Mouse (Mus musculus) lung, postnatal 0 days (tissue): ENCODE measurements around the gene Prdm11. TPM values are rescaled to one million over a fixed set of nuclear protein-coding genes. Genes with fewer than 3 reads are reported as not detected.

Experiments
- ATAC-seq: fragments of 200-750 bp; cut with Nextera tagmentation; 2 replicates; pipeline ENCODE4 v1.8.0; 2017; ENCODE audit warnings: moderate library complexity
- DNase-seq: peaks from one replicate; pipeline ENCODE4 v3.0.0-alpha.2; 2016; ENCODE audit warnings: low spot score
- H3K27ac ChIP-seq: fragments of 300-500 bp; sonication (generic); 2 replicates; pipeline ENCODE4 v1.5.1; 2014; ENCODE audit warnings: antibody characterized with exemption, mild to moderate bottlenecking, low read length, mixed read lengths
- H3K27me3 ChIP-seq: fragments of 300-500 bp; sonication (generic); replicated peaks from 2 replicates; pipeline ENCODE4 v1.6.1; 2014; ENCODE audit warnings: low read length, mixed read lengths; ENCODE audit not compliant: insufficient read depth
- H3K36me3 ChIP-seq: fragments of 300-500 bp; sonication (generic); 2 replicates; pipeline ENCODE4 v1.6.1; 2014; ENCODE audit warnings: low read length, mixed read lengths; ENCODE audit not compliant: insufficient read depth
- H3K4me1 ChIP-seq: fragments of 300-500 bp; sonication (generic); 2 replicates; pipeline ENCODE4 v1.6.1; 2014; ENCODE audit warnings: antibody characterized with exemption, low read depth, low read length, mixed read lengths; ENCODE audit not compliant: insufficient read depth
- H3K4me2 ChIP-seq: fragments of 300-500 bp; sonication (generic); replicated peaks from 2 replicates; pipeline ENCODE4 v1.6.1; 2014; ENCODE audit warnings: low read depth, mild to moderate bottlenecking, low read length, moderate library complexity, mixed read lengths
- H3K4me3 ChIP-seq: fragments of 300-500 bp; sonication (generic); 2 replicates; pipeline ENCODE4 v1.5.1; 2014; ENCODE audit warnings: low read depth, low read length
- H3K9ac ChIP-seq: fragments of 300-500 bp; sonication (generic); replicated peaks from 2 replicates; pipeline ENCODE4 v1.6.1; 2014; ENCODE audit warnings: low read depth, mild to moderate bottlenecking
- H3K9me3 ChIP-seq: fragments of 300-500 bp; sonication (generic); 2 replicates; pipeline ENCODE4 v1.6.1; 2016; ENCODE audit warnings: low read length, mixed read lengths
- CTCF ChIP-seq: IDR thresholded peaks from 2 replicates; pipeline ENCODE4 v1.5.1; 2016; ENCODE audit warnings: antibody characterized with exemption, mild to moderate bottlenecking
- EP300 ChIP-seq: IDR thresholded peaks from 2 replicates; pipeline ENCODE4 v1.6.1; 2016; ENCODE audit warnings: antibody characterized with exemption, mild to moderate bottlenecking, control low read depth
- WGBS: fragments of 180-500 bp; shearing (Covaris S2); extraction: QIAGEN DNeasy Blood & Tissue Kit; methylation state at CpG from one replicate; pipeline ENCODE4 v1.1.7; 2014; 5-methylcytosine and 5-hydroxymethylcytosine counted together
- polyA plus RNA-seq: library from polyadenylated mRNA; unstranded; fragments of >200 nt; fragmentation: Nextera tagmentation; extraction: Ambion mirVana; gene quantifications from 2 replicates; pipeline ENCODE4 v1.2.1, GENCODE M21; 2015

Gene Prdm11
- polyA plus RNA-seq, 1 experiment from 2014 or later: 3.7 TPM

DNA sequence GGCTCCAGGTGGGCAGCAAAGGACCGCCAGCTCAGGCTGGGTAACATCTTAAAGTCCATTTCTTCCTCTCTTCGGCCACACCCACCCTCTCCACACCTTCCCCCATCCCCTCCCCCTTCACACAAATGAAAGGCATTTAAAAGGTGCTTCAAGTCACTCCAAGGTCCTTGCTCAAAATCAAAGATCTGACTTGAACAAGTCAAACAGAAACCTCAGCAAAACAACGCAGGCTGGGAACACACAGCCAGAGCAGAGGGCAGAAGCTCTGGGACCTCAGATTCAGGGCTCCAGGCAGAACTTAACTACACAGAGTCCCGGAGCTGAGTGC is 78.2 kb downstream of the Prdm11 start:
- DNase-seq (peak; percentile 83), ATAC-seq (peak; percentile 69)
- H3K27me3 ChIP-seq: no peaks in the 10 kb centered on the region
- H3K9me3 ChIP-seq: no peaks in the 10 kb centered on the region
- peak overlapping the region; percentile 66 for H3K27ac ChIP-seq
- H3K36me3 ChIP-seq: peaks cover 9% of the 10 kb centered on the region; the same call in 1 of the 2 replicates
- peak; percentile 28; the same call in 1 of the 2 replicates for TF ChIP-seq EP300
- no peak for TF ChIP-seq CTCF
- H3K4me2 ChIP-seq: peak overlapping the region; percentile 6; the same call in 1 of the 2 replicates
- H3K4me3 ChIP-seq: no peak overlapping the region
- H3K4me1 ChIP-seq: no peaks in the 10 kb centered on the region
- H3K9ac ChIP-seq: no peak overlapping the region
- WGBS: 33% methylated on average over 4 of the region's 4 CpGs

DNA sequence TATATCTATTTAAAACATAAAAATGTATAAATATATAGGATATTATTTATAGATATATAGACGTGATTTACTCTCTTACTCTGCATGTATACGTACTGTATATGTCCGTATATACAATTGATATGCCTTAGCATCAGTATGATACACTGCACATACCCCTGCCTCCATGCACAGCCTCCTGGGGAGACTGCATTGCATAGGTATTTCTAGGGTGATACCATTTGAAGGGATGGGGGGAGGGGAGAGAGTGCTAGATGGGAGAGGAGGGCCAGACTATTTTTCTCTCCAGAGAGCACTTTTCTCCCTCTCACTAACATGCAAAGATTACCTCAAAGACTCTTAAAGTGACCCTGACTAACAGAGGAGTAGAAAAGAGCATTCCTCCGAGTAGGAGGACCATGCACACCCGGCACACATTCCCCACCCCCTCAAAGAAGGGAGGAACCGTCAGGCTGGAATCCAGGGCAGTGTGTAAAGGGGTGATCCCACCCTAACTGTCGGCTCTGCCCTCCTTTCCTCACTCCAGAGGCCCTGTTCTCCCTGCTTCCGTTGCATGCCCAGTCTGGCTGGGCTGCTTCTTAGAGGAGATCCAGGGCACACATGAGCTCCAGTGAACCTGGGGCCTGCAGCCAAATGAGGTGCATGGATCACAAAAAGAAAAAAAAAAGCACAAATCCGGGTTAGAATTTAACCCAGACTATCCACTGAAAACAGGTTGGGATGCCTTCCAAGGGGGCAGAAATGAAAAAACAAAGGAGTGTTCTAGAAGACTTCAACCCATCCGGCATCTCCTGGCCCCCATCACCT is 78.7 kb downstream of the Prdm11 start:
- Histone ChIP-seq H3K4me1 (no peaks in the 10 kb centered on the region), H3K4me2 (peak overlapping the region; percentile 6), H3K4me3 (no peak overlapping the region), H3K9ac (no peak overlapping the region), H3K27ac (peak overlapping the region; percentile 51), H3K36me3 (peaks cover 4% of the 10 kb centered on the region; the same call in 1 of the 2 replicates), H3K9me3 (no peaks in the 10 kb centered on the region), H3K27me3 (no peaks in the 10 kb centered on the region)
- ATAC-seq: peak; percentile 88
- peak; percentile 82 for DNase-seq
- TF ChIP-seq CTCF (no peak), EP300 (no peak; the same call in 1 of the 2 replicates)
- 24% methylated on average over 10 of the region's 10 CpGs for WGBS

DNA sequence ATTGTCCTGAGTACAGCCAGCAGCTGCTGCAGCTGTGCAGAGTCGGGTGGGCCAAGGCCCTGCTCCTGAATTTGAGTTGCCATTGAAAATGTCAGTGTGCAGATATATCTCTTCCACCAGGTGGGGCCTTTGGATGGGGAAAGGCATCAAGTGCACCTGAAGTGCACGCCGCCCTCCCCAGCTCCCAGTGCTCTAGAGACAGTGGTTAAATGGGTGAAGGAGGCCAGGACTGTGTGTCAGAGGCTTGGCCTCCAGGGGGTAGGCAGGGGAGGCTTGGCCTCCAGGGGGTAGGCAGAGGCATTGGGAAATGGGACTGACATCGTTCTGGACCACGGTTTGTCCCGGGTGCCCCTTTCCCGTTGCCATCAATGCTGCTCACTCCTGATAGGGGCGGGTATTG is 79.7 kb downstream of the Prdm11 start:
- TF ChIP-seq EP300 (no peak), CTCF (peak; percentile 67)
- H3K4me2 ChIP-seq: no peak overlapping the region
- no peaks in the 10 kb centered on the region for H3K9me3 ChIP-seq
- H3K4me1 ChIP-seq: no peaks in the 10 kb centered on the region
- no peak overlapping the region for H3K4me3 ChIP-seq
- H3K9ac ChIP-seq: no peak overlapping the region
- DNase-seq (peak; percentile 40), ATAC-seq (0 out of 2 replicates have a peak, but pooled peaks have one; percentile 16)
- no peaks in the 10 kb centered on the region for H3K36me3 ChIP-seq
- H3K27ac ChIP-seq: no peak overlapping the region
- H3K27me3 ChIP-seq: no peaks in the 10 kb centered on the region
- 58% methylated on average over 8 of the region's 8 CpGs for WGBS

DNA sequence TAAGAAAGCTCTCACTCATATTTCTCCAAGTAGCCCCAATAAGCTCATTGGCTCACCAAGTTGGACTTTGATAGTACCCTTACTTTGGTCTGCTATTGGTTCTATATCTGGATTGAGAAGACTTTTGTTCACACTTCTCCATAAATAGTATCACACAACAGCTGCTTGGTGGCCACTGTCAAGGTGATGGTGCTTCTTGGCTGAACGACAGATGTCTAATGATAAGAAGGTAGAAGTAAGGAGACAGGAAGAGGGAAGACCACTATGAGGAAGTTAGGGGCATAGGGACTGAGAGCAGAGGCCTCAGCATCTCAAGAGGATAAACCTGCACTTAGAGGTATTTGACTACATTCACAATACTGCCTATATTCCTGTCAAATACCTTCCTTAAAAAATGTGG is 81.6 kb downstream of the Prdm11 start:
- Histone ChIP-seq H3K4me2 (no peak overlapping the region), H3K9me3 (peaks cover 2% of the 10 kb centered on the region; the same call in 1 of the 2 replicates), H3K27ac (no peak overlapping the region), H3K27me3 (no peaks in the 10 kb centered on the region), H3K4me1 (no peaks in the 10 kb centered on the region), H3K4me3 (no peak overlapping the region), H3K9ac (no peak overlapping the region), H3K36me3 (no peaks in the 10 kb centered on the region)
- TF ChIP-seq EP300: no peak
- TF ChIP-seq CTCF: no peak
- ATAC-seq: no peak
- DNase-seq: no peak
- WGBS: 74% methylated on average over 1 of the region's 1 CpGs

DNA sequence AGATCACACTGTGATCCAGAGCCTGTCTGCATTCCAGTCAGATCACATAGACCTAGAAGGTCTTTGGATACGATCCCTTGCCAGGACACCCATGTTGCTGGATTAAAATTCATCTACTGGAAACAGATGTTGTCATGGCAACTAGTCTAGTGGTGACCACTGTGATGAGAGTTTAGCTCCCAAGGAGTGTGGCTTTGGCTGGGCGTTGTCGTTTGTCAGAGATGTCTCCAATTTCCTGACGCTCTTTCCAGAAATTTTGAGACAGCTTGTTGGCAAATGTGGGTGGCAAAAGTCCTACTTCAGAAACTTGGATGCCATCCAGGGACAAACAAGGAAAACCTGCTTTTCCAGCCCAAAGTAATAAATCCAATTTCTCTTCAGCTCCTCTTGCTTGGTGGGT is 87.3 kb downstream of the Prdm11 start:
- Histone ChIP-seq H3K4me3 (no peak overlapping the region), H3K27ac (no peak overlapping the region), H3K4me2 (no peak overlapping the region), H3K4me1 (no peaks in the 10 kb centered on the region), H3K27me3 (no peaks in the 10 kb centered on the region), H3K36me3 (no peaks in the 10 kb centered on the region), H3K9me3 (peaks cover 2% of the 10 kb centered on the region; the same call in 1 of the 2 replicates), H3K9ac (no peak overlapping the region)
- 39% methylated on average over 4 of the region's 4 CpGs for WGBS
- no peak for TF ChIP-seq CTCF
- DNase-seq (peak; percentile 45), ATAC-seq (peak; percentile 26)

DNA sequence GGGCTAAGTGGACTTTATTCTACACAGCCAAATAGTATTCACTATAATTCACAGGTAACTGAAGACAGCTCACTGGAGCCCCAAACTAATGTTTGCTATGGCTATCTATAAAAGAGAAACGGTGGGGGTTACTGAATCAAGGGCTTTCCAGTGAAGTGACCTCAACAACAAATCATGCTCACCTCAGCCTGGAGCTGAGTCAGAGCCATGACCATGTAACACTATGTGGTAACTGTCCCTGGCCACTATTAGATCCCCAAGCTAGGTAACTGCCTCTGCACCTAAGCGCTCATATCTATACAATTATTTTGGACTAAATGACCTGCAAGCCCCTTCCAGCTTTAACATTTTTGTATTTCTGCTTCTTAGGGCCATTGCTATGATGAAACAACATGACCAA is 89.0 kb downstream of the Prdm11 start:
- 69% methylated on average over 2 of the region's 2 CpGs for WGBS
- ATAC-seq (no peak), DNase-seq (no peak)
- H3K36me3 ChIP-seq: no peaks in the 10 kb centered on the region
- H3K27ac ChIP-seq: no peak overlapping the region
- no peak overlapping the region for H3K4me3 ChIP-seq
- H3K9me3 ChIP-seq: peaks cover 2% of the 10 kb centered on the region; the same call in 1 of the 2 replicates
- no peaks in the 10 kb centered on the region for H3K4me1 ChIP-seq
- no peak overlapping the region for H3K9ac ChIP-seq
- H3K4me2 ChIP-seq: no peak overlapping the region
- TF ChIP-seq CTCF: no peak
- no peak for TF ChIP-seq EP300
- no peaks in the 10 kb centered on the region for H3K27me3 ChIP-seq
